Mouse (Mus musculus): ENCODE results near the gene Ccdc148. TPM values are rescaled to one million over a fixed set of nuclear protein-coding genes. Genes with fewer than 3 reads are reported as not detected.

The Ccdc148 gene
- polyA plus RNA-seq, 1 experiment from 2014 or later, result 1.1 TPM

GRCm38 (mm10) chr2:58790361-58790760 lies 370.1 kb downstream of the Ccdc148 start:
- Histone ChIP-seq H3K27me3 (replicated peaks; ENCODE audit: control insufficient read depth, insufficient read depth, low read length) (no peaks in the 10 kb centered on the region), H3K36me3 (ENCODE audit: control insufficient read depth, insufficient read depth, low read length) (no peaks in the 10 kb centered on the region), H3K4me1 (ENCODE audit: control insufficient read depth, insufficient read depth, low read length) (no peaks in the 10 kb centered on the region), H3K27ac (ENCODE audit: low read length) (no peak overlapping the region), H3K4me3 (ENCODE audit: low read length) (no peak overlapping the region), H3K4me2 (ENCODE audit: low read depth, low read length) (no peak overlapping the region), H3K9ac (ENCODE audit: low read depth, low read length) (no peak overlapping the region), H3K9me3 (ENCODE audit: control insufficient read depth, low read length) (no peaks in the 10 kb centered on the region)
- WGBS, result 83% methylated on average over 4 of the region's 4 CpGs
- ATAC-seq, result no peak

- Histone ChIP-seq H3K4me1 (ENCODE audit: control insufficient read depth, insufficient read depth, low read length) (no peaks in the 10 kb centered on the region), H3K36me3 (ENCODE audit: control insufficient read depth, insufficient read depth, low read length) (no peaks in the 10 kb centered on the region), H3K27me3 (replicated peaks; ENCODE audit: control insufficient read depth, insufficient read depth, low read length) (no peaks in the 10 kb centered on the region), H3K4me3 (ENCODE audit: low read length) (no peak overlapping the region), H3K4me2 (ENCODE audit: low read depth, low read length) (no peak overlapping the region), H3K27ac (ENCODE audit: low read length) (no peak overlapping the region), H3K9me3 (ENCODE audit: control insufficient read depth, low read length) (no peaks in the 10 kb centered on the region), H3K9ac (ENCODE audit: low read depth, low read length) (no peak overlapping the region)
- WGBS, result 85% methylated on average over 7 of the region's 7 CpGs
- no peak for ATAC-seq
Measured at GRCm38 (mm10) chr2:58789934-58790333, 370.5 kb downstream of the Ccdc148 start.

GRCm38 (mm10) chr2:58787360-58787759 lies 373.1 kb downstream of the Ccdc148 start:
- H3K4me2 ChIP-seq (ENCODE audit: low read depth, low read length), result no peak overlapping the region
- 55% methylated on average over 7 of the region's 7 CpGs for WGBS

GRCm38 (mm10) chr2:58786681-58787080 lies 373.8 kb downstream of the Ccdc148 start:
- H3K4me3 ChIP-seq (ENCODE audit: low read length), result no peak overlapping the region
- WGBS, result 65% methylated on average over 8 of the region's 8 CpGs
- H3K27me3 ChIP-seq (replicated peaks; ENCODE audit: control insufficient read depth, insufficient read depth, low read length), result no peaks in the 10 kb centered on the region
- H3K36me3 ChIP-seq (ENCODE audit: control insufficient read depth, insufficient read depth, low read length), result no peaks in the 10 kb centered on the region
- no peak overlapping the region for H3K9ac ChIP-seq (ENCODE audit: low read depth, low read length)
- no peak overlapping the region for H3K27ac ChIP-seq (ENCODE audit: low read length)
- H3K4me1 ChIP-seq (ENCODE audit: control insufficient read depth, insufficient read depth, low read length), result no peaks in the 10 kb centered on the region
- ATAC-seq, result no peak
- H3K4me2 ChIP-seq (ENCODE audit: low read depth, low read length), result no peak overlapping the region
- H3K9me3 ChIP-seq (ENCODE audit: control insufficient read depth, low read length), result no peaks in the 10 kb centered on the region

More at GRCm38 (mm10) chr2:58787360-58787759, 373.1 kb downstream of the Ccdc148 start:
- no peak for ATAC-seq
- H3K27me3 ChIP-seq (replicated peaks; ENCODE audit: control insufficient read depth, insufficient read depth, low read length), result no peaks in the 10 kb centered on the region
- no peak overlapping the region for H3K27ac ChIP-seq (ENCODE audit: low read length)
- no peaks in the 10 kb centered on the region for H3K9me3 ChIP-seq (ENCODE audit: control insufficient read depth, low read length)
- no peaks in the 10 kb centered on the region for H3K4me1 ChIP-seq (ENCODE audit: control insufficient read depth, insufficient read depth, low read length)
- no peak overlapping the region for H3K4me3 ChIP-seq (ENCODE audit: low read length)
- H3K9ac ChIP-seq (ENCODE audit: low read depth, low read length), result no peak overlapping the region
- H3K36me3 ChIP-seq (ENCODE audit: control insufficient read depth, insufficient read depth, low read length), result no peaks in the 10 kb centered on the region

- ATAC-seq, result no peak
- Histone ChIP-seq H3K4me1 (ENCODE audit: control insufficient read depth, insufficient read depth, low read length) (no peaks in the 10 kb centered on the region), H3K4me2 (ENCODE audit: low read depth, low read length) (no peak overlapping the region), H3K27ac (ENCODE audit: low read length) (no peak overlapping the region), H3K9me3 (ENCODE audit: control insufficient read depth, low read length) (no peaks in the 10 kb centered on the region), H3K9ac (ENCODE audit: low read depth, low read length) (no peak overlapping the region), H3K4me3 (ENCODE audit: low read length) (no peak overlapping the region), H3K36me3 (ENCODE audit: control insufficient read depth, insufficient read depth, low read length) (no peaks in the 10 kb centered on the region), H3K27me3 (replicated peaks; ENCODE audit: control insufficient read depth, insufficient read depth, low read length) (no peaks in the 10 kb centered on the region)
- WGBS, result 42% methylated on average over 3 of the region's 3 CpGs
Measured at GRCm38 (mm10) chr2:58786177-58786576, 374.3 kb downstream of the Ccdc148 start.

GRCm38 (mm10) chr2:58783526-58783925 lies 377.0 kb downstream of the Ccdc148 start:
- H3K27me3 ChIP-seq (replicated peaks; ENCODE audit: control insufficient read depth, insufficient read depth, low read length), result no peaks in the 10 kb centered on the region
- H3K4me1 ChIP-seq (ENCODE audit: control insufficient read depth, insufficient read depth, low read length), result no peaks in the 10 kb centered on the region
- no peak overlapping the region for H3K4me3 ChIP-seq (ENCODE audit: low read length)
- no peaks in the 10 kb centered on the region for H3K36me3 ChIP-seq (ENCODE audit: control insufficient read depth, insufficient read depth, low read length)
- no peak overlapping the region for H3K9ac ChIP-seq (ENCODE audit: low read depth, low read length)
- ATAC-seq, result no peak
- WGBS, result 58% methylated on average over 1 of the region's 1 CpGs
- no peak overlapping the region for H3K4me2 ChIP-seq (ENCODE audit: low read depth, low read length)
- H3K27ac ChIP-seq (ENCODE audit: low read length), result no peak overlapping the region
- H3K9me3 ChIP-seq (ENCODE audit: control insufficient read depth, low read length), result no peaks in the 10 kb centered on the region

- H3K9ac ChIP-seq (ENCODE audit: low read depth, low read length), result no peak overlapping the region
- H3K27ac ChIP-seq (ENCODE audit: low read length), result no peak overlapping the region
- H3K4me2 ChIP-seq (ENCODE audit: low read depth, low read length), result no peak overlapping the region
- no peaks in the 10 kb centered on the region for H3K4me1 ChIP-seq (ENCODE audit: control insufficient read depth, insufficient read depth, low read length)
- no peaks in the 10 kb centered on the region for H3K27me3 ChIP-seq (replicated peaks; ENCODE audit: control insufficient read depth, insufficient read depth, low read length)
- no peak overlapping the region for H3K4me3 ChIP-seq (ENCODE audit: low read length)
- 82% methylated on average over 3 of the region's 3 CpGs for WGBS
- no peak for ATAC-seq
- no peaks in the 10 kb centered on the region for H3K36me3 ChIP-seq (ENCODE audit: control insufficient read depth, insufficient read depth, low read length)
- H3K9me3 ChIP-seq (ENCODE audit: control insufficient read depth, low read length), result no peaks in the 10 kb centered on the region
Measured at GRCm38 (mm10) chr2:58778986-58779495, 381.4 kb downstream of the Ccdc148 start.

- H3K9me3 ChIP-seq (ENCODE audit: control insufficient read depth, low read length), result no peaks in the 10 kb centered on the region
- H3K4me2 ChIP-seq (ENCODE audit: low read depth, low read length), result no peak overlapping the region
- no peak for ATAC-seq
- no peak overlapping the region for H3K4me3 ChIP-seq (ENCODE audit: low read length)
- 84% methylated on average over 9 of the region's 9 CpGs for WGBS
- no peak overlapping the region for H3K27ac ChIP-seq (ENCODE audit: low read length)
- no peak overlapping the region for H3K9ac ChIP-seq (ENCODE audit: low read depth, low read length)
- H3K27me3 ChIP-seq (replicated peaks; ENCODE audit: control insufficient read depth, insufficient read depth, low read length), result no peaks in the 10 kb centered on the region
- 0 out of 2 replicates have a peak, but pooled peaks cover 2% of the 10 kb centered on the region for H3K4me1 ChIP-seq (ENCODE audit: control insufficient read depth, insufficient read depth, low read length)
- H3K36me3 ChIP-seq (ENCODE audit: control insufficient read depth, insufficient read depth, low read length), result no peaks in the 10 kb centered on the region
Measured at GRCm38 (mm10) chr2:58773833-58774232, 386.6 kb downstream of the Ccdc148 start.
